Mouse (Mus musculus): ENCODE measurements around the gene Gramd1a.

DNA sequence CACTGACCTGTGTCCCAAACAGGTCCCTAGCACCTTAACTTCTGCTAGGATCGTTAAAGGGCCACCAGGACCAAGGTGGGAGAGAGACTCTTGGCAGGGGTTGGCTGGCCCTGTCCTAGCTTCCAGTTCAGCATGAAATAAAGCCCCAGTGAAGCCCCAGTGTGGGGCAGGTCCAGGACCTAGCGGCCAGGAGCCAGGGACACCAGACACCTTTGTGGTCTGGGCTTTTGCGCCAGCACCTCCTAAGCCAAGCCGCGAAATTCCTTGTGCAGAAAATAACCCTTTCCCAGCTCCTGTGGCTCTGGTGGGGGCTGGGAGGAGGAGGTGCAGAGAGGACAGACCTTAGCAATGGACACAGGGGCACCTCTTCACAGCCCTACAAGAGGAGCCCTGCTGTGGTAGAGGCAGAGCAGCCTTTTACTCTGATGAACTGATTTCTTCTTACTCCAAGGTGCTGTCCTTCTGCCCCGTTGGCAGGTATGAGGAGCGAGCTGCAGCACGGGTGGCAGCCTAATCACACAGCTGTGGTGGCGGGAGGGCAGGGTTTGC, 27.5 kb downstream of the Gramd1a start:
- TF ChIP-seq POLR2AphosphoS5 (IDR thresholded peaks at IDR 0.05; ENCODE audit: insufficient replicate concordance, low read depth, low read length) (no peak), CTCF (IDR thresholded peaks at IDR 0.05; ENCODE audit: low read depth, low read length) (no peak), GATA1 (IDR thresholded peaks at IDR 0.05; ENCODE audit: borderline replicate concordance, low read length) (no peak), TAL1 (conservative IDR thresholded peaks at IDR 0.05; ENCODE audit: low read depth, low read length) (no peak)

Data from G1E (cell line).